Mouse (Mus musculus) MEL (cell line): ENCODE results near the gene Nxpe5. TPM values are rescaled to one million over a fixed set of nuclear protein-coding genes. Genes with fewer than 3 reads are reported as not detected.

ENCODE experiments used
- DNase-seq: peaks from one replicate; pipeline ENCODE4 v3.0.0; 2011; ENCODE audit warnings: low read depth, low spot score
- H3K27ac ChIP-seq: 2 replicates; pipeline ENCODE4 v1.5.1; 2012; ENCODE audit warnings: low read depth, mild to moderate bottlenecking, control low read depth, low read length, moderate library complexity; ENCODE audit not compliant: control insufficient read depth
- H3K27me3 ChIP-seq, 2 experiments: fragments of 150-350 bp in 1 of 2; sonication (generic) in 1 of 2; 2 replicates each; pipeline ENCODE4 v1.6.1; 2012; ENCODE audit warnings: low read length in 2 of 2, mild to moderate bottlenecking in 2 of 2, improper control_type of control experiment in 1 of 2, moderate library complexity in 1 of 2; ENCODE audit not compliant: insufficient read depth in 2 of 2, control insufficient read depth in 1 of 2
- H3K36me3 ChIP-seq, 2 experiments: 2 replicates each; pipeline ENCODE4 v1.6.1; 2012 to 2014; ENCODE audit warnings: low read length in 2 of 2, improper control_type of control experiment in 1 of 2, inconsistent platforms in 1 of 2, mild to moderate bottlenecking in 1 of 2; ENCODE audit not compliant: insufficient read depth in 2 of 2, control insufficient read depth in 1 of 2
- H3K4me1 ChIP-seq, 2 experiments: fragments of 150-350 bp in 1 of 2; sonication (generic) in 1 of 2; 2 replicates each; pipeline ENCODE4 v1.6.1; 2012; ENCODE audit warnings: low read length in 2 of 2, improper control_type of control experiment in 1 of 2, mild to moderate bottlenecking in 1 of 2; ENCODE audit not compliant: insufficient read depth in 2 of 2, control insufficient read depth in 1 of 2
- H3K4me3 ChIP-seq, 2 experiments: fragments of 150-350 bp in 1 of 2; sonication (generic) in 1 of 2; 2 replicates each; pipeline ENCODE4 v1.5.1; 2012; ENCODE audit warnings: low read depth in 2 of 2, low read length in 2 of 2, mild to moderate bottlenecking in 2 of 2, moderate library complexity in 2 of 2, control low read depth in 1 of 2, improper control_type of control experiment in 1 of 2; ENCODE audit not compliant: control insufficient read depth in 1 of 2, insufficient read depth in 1 of 2
- H3K79me2 ChIP-seq: 2 replicates; pipeline ENCODE4 v1.6.1; 2012; ENCODE audit warnings: mild to moderate bottlenecking, low read length, moderate library complexity; ENCODE audit not compliant: control insufficient read depth, poor library complexity, insufficient read depth
- H3K9ac ChIP-seq: 2 replicates; pipeline ENCODE4 v1.6.1; 2012; ENCODE audit warnings: low read depth, mild to moderate bottlenecking, control low read depth, low read length, moderate library complexity; ENCODE audit not compliant: control insufficient read depth, poor library complexity, severe bottlenecking
- H3K9me3 ChIP-seq: fragments of 150-350 bp; sonication (generic); replicated peaks from 2 replicates; pipeline ENCODE4 v1.6.1; 2012; ENCODE audit warnings: mild to moderate bottlenecking, low read length, improper control_type of control experiment, moderate library complexity; ENCODE audit not compliant: insufficient read depth
- BHLHE40 ChIP-seq: IDR thresholded peaks from 2 replicates; pipeline ENCODE4 v1.6.1; 2012; ENCODE audit warnings: low read depth, mild to moderate bottlenecking, inconsistent platforms, low read length, improper control_type of control experiment, borderline replicate concordance
- CHD1 ChIP-seq: IDR thresholded peaks from 2 replicates; pipeline ENCODE4 v1.6.1; 2012; ENCODE audit warnings: low read depth, mild to moderate bottlenecking, inconsistent platforms, low read length, improper control_type of control experiment
- CTCF ChIP-seq, 3 experiments: IDR thresholded peaks in 2 of 3; conservative IDR thresholded peaks in 1 of 3; 2 replicates each; pipeline ENCODE4 v1.5.1; 2011 to 2012; ENCODE audit warnings: low read length in 3 of 3, low read depth in 2 of 3, mild to moderate bottlenecking in 2 of 3, improper control_type of control experiment in 1 of 3, inconsistent platforms in 1 of 3, mixed read lengths in 1 of 3, moderate library complexity in 1 of 3; ENCODE audit not compliant: control insufficient read depth in 1 of 3, insufficient read depth in 1 of 3, poor library complexity in 1 of 3, severe bottlenecking in 1 of 3
- ELF1 ChIP-seq: IDR thresholded peaks from 2 replicates; pipeline ENCODE4 v1.6.1; 2014; ENCODE audit warnings: low read depth, mild to moderate bottlenecking, inconsistent platforms, low read length, improper control_type of control experiment, moderate library complexity
- ETS1 ChIP-seq: IDR thresholded peaks from 2 replicates; pipeline ENCODE4 v1.6.1; 2012; ENCODE audit warnings: low read depth, mild to moderate bottlenecking, inconsistent platforms, low read length, improper control_type of control experiment, moderate library complexity
- GABPA ChIP-seq: IDR thresholded peaks from 2 replicates; pipeline ENCODE4 v1.6.1; 2012; ENCODE audit warnings: low read depth, mild to moderate bottlenecking, inconsistent platforms, low read length, improper control_type of control experiment, moderate library complexity
- GATA1 ChIP-seq: IDR thresholded peaks from 2 replicates; pipeline ENCODE4 v1.6.1; 2011; ENCODE audit warnings: low read depth, low read length, improper control_type of control experiment
- HCFC1 ChIP-seq: IDR thresholded peaks from 2 replicates; pipeline ENCODE4 v1.6.1; 2012; ENCODE audit warnings: low read depth, mild to moderate bottlenecking, inconsistent platforms, low read length, improper control_type of control experiment, moderate library complexity
- JUND ChIP-seq: IDR thresholded peaks from 2 replicates; pipeline ENCODE4 v1.6.1; 2011; ENCODE audit warnings: low read depth, mild to moderate bottlenecking, improper control_type of control experiment, low read length
- KAT2A ChIP-seq: conservative IDR thresholded peaks from 2 replicates; pipeline ENCODE4 v1.6.1; 2012; ENCODE audit warnings: low read depth, low read length, improper control_type of control experiment, inconsistent platforms
- MXI1 ChIP-seq: IDR thresholded peaks from 2 replicates; pipeline ENCODE4 v1.6.1; 2011; ENCODE audit warnings: mild to moderate bottlenecking, low read depth, low read length, improper control_type of control experiment
- MYC ChIP-seq: IDR thresholded peaks from 2 replicates; pipeline ENCODE4 v1.6.1; 2011; ENCODE audit warnings: low read depth, mild to moderate bottlenecking, low read length, improper control_type of control experiment, moderate library complexity
- NELFE ChIP-seq: IDR thresholded peaks from 2 replicates; pipeline ENCODE4 v1.6.1; 2011; ENCODE audit warnings: low read depth, low read length, improper control_type of control experiment
- POLR2A ChIP-seq, 2 experiments: IDR thresholded peaks; 2 replicates each; pipeline ENCODE4 v1.6.1; 2011 to 2012; ENCODE audit warnings: low read length in 2 of 2, mild to moderate bottlenecking in 2 of 2, control low read depth in 1 of 2, improper control_type of control experiment in 1 of 2, low read depth in 1 of 2, moderate library complexity in 1 of 2; ENCODE audit not compliant: control insufficient read depth in 1 of 2, insufficient read depth in 1 of 2, poor library complexity in 1 of 2
- POLR2AphosphoS2 ChIP-seq: IDR thresholded peaks from 2 replicates; pipeline ENCODE4 v1.6.1; 2011; ENCODE audit warnings: low read length, improper control_type of control experiment
- RAD21 ChIP-seq: IDR thresholded peaks from 2 replicates; pipeline ENCODE4 v1.6.1; 2011; ENCODE audit warnings: mild to moderate bottlenecking, low read depth, low read length, improper control_type of control experiment
- RCOR1 ChIP-seq: IDR thresholded peaks from 2 replicates; pipeline ENCODE4 v1.6.1; 2012; ENCODE audit warnings: low read depth, mild to moderate bottlenecking, inconsistent platforms, low read length, improper control_type of control experiment
- SIN3A ChIP-seq: IDR thresholded peaks from 2 replicates; pipeline ENCODE4 v1.6.1; 2012; ENCODE audit warnings: low read length, improper control_type of control experiment, inconsistent platforms
- TBP ChIP-seq: IDR thresholded peaks from 2 replicates; pipeline ENCODE4 v1.8.0; 2011; ENCODE audit warnings: low read depth, low read length, improper control_type of control experiment
- TCF12 ChIP-seq: IDR thresholded peaks from 2 replicates; pipeline ENCODE4 v1.6.1; 2014; ENCODE audit warnings: low read depth, mild to moderate bottlenecking, inconsistent platforms, low read length, improper control_type of control experiment, moderate library complexity
- UBTF ChIP-seq: IDR thresholded peaks from 2 replicates; pipeline ENCODE4 v1.6.1; 2012; ENCODE audit warnings: low read depth, mild to moderate bottlenecking, inconsistent platforms, low read length, improper control_type of control experiment, moderate library complexity, borderline replicate concordance; ENCODE audit not compliant: insufficient read depth
- USF1 ChIP-seq: IDR thresholded peaks from 2 replicates; pipeline ENCODE4 v1.6.1; 2014; ENCODE audit warnings: low read depth, mild to moderate bottlenecking, inconsistent platforms, low read length, improper control_type of control experiment, moderate library complexity
- ZKSCAN1 ChIP-seq: IDR thresholded peaks from 2 replicates; pipeline ENCODE4 v1.6.1; 2012; ENCODE audit warnings: low read depth, mild to moderate bottlenecking, inconsistent platforms, low read length, improper control_type of control experiment, moderate library complexity
- ZMIZ1 ChIP-seq: IDR thresholded peaks from 2 replicates; pipeline ENCODE4 v1.6.1; 2012; ENCODE audit warnings: low read depth, mild to moderate bottlenecking, inconsistent platforms, low read length, improper control_type of control experiment, moderate library complexity
- ZNF384 ChIP-seq: IDR thresholded peaks from 2 replicates; pipeline ENCODE4 v1.6.1; 2012; ENCODE audit warnings: low read depth, mild to moderate bottlenecking, inconsistent platforms, low read length, improper control_type of control experiment
- polyA plus RNA-seq, 2 experiments: library from polyadenylated mRNA; stranded (reverse) in 1 of 2; unstranded in 1 of 2; fragments of >175 nt in 1 of 2; fragments of >200 nt in 1 of 2; gene quantifications; 2 replicates each; pipeline versions ENCODE4 v1.2.1 to v1.2.4; 2012; ENCODE audit warnings: low replicate concordance in 2 of 2, low read depth in 1 of 2; ENCODE audit not compliant: insufficient read length in 2 of 2, insufficient read depth in 1 of 2, missing spikeins in 1 of 2
- total RNA-seq: library from RNA; depleted of rRNA; stranded (reverse); fragments of 300-350 nt; gene quantifications from 2 replicates; pipeline ENCODE4 v1.2.3, GENCODE M21; 2012

The Nxpe5 gene
- total and polyA plus RNA-seq, 3 experiments = not detected

- DNase-seq = peak; percentile 96
- H3K79me2 ChIP-seq = peaks cover 48% of the 10 kb centered on the region
- peaks cover 4 to 47% of the 10 kb centered on the region in 2 experiments for H3K4me1 ChIP-seq
- peaks cover 0 to 41% of the 10 kb centered on the region in 2 experiments; a peak in 3 of 4 replicates for H3K36me3 ChIP-seq
- no peaks in the 10 kb centered on the region for H3K9me3 ChIP-seq
- H3K4me3 ChIP-seq = peak within 1 kb of the TSS; percentile 68 to 89
- H3K27me3 ChIP-seq = no peaks in the 10 kb centered on the region
- no peak for TF ChIP-seq ZNF384
- peak; percentile 50; the same call in 1 of the 2 replicates for TF ChIP-seq MXI1
- no peak for TF ChIP-seq JUND
- TF ChIP-seq UBTF = no peak
- TF ChIP-seq USF1 = no peak
- peak; percentile 26; the same call in 1 of the 2 replicates for TF ChIP-seq RCOR1
- 0 out of 2 replicates have a peak, but pooled peaks have one; percentile 43 for TF ChIP-seq ZMIZ1
- TF ChIP-seq RAD21 = no peak
- TF ChIP-seq KAT2A = no peak; the same call in 1 of the 2 replicates
- 0 out of 2 replicates have a peak, but pooled peaks have one; percentile 55 for TF ChIP-seq MYC
- TF ChIP-seq SIN3A = peak; percentile 83
- peak; percentile 69 for TF ChIP-seq TCF12
- 0 out of 2 replicates have a peak, but pooled peaks have one; percentile 3 for TF ChIP-seq CHD1
- TF ChIP-seq ZKSCAN1 = no peak
- TF ChIP-seq POLR2AphosphoS2 = peak; percentile 93
- TF ChIP-seq BHLHE40 = no peak
- TF ChIP-seq POLR2A (IDR thresholded peaks at IDR 0.05; ENCODE audit: control insufficient read depth in 1 of 2, insufficient read depth in 1 of 2, low read depth in 1 of 2, low read length in 2 of 2, poor library complexity in 1 of 2) = peak; percentile 50 to 93
- no peak for TF ChIP-seq CTCF (IDR thresholded peaks at IDR 0.05 in 2 of 3, conservative IDR thresholded peaks at IDR 0.05 in 1 of 3; ENCODE audit: control insufficient read depth in 1 of 3, insufficient read depth in 1 of 3, low read depth in 2 of 3, low read length in 3 of 3, poor library complexity in 1 of 3, severe bottlenecking in 1 of 3)
- TF ChIP-seq TBP = peak; percentile 93
- peak; percentile 20; the same call in 1 of the 2 replicates for TF ChIP-seq ETS1
- TF ChIP-seq HCFC1 = peak; percentile 80
- TF ChIP-seq GABPA = no peak
- peak; percentile 91 for TF ChIP-seq NELFE
- no peak for TF ChIP-seq GATA1
- TF ChIP-seq ELF1 = peak; percentile 85
- H3K27ac ChIP-seq = peak within 1 kb of the TSS; percentile 100
- H3K9ac ChIP-seq = peak within 1 kb of the TSS; percentile 93
These were observed 37.8 kb downstream of the Nxpe5 start, which contains the start of gene BC037034 for GRCm38 (mm10) chr5:138263260-138264206. Gene BC037034 (minus strand): TSS chr5:138264033.
